Mouse (Mus musculus) MEL (cell line): ENCODE results near the gene Gpt2. TPM values are rescaled to one million over a fixed set of nuclear protein-coding genes. Genes with fewer than 3 reads are reported as not detected.

Experiments used
- DNase-seq: peaks from one replicate; pipeline ENCODE4 v3.0.0; 2011; ENCODE audit warnings: low read depth, low spot score
- H3K27ac ChIP-seq: 2 replicates; pipeline ENCODE4 v1.5.1; 2012; ENCODE audit warnings: low read depth, mild to moderate bottlenecking, control low read depth, low read length, moderate library complexity; ENCODE audit not compliant: control insufficient read depth
- H3K27me3 ChIP-seq, 2 experiments: fragments of 150-350 bp in 1 of 2; sonication (generic) in 1 of 2; 2 replicates each; pipeline ENCODE4 v1.6.1; 2012; ENCODE audit warnings: low read length in 2 of 2, mild to moderate bottlenecking in 2 of 2, improper control_type of control experiment in 1 of 2, moderate library complexity in 1 of 2; ENCODE audit not compliant: insufficient read depth in 2 of 2, control insufficient read depth in 1 of 2
- H3K36me3 ChIP-seq, 2 experiments: 2 replicates each; pipeline ENCODE4 v1.6.1; 2012 to 2014; ENCODE audit warnings: low read length in 2 of 2, improper control_type of control experiment in 1 of 2, inconsistent platforms in 1 of 2, mild to moderate bottlenecking in 1 of 2; ENCODE audit not compliant: insufficient read depth in 2 of 2, control insufficient read depth in 1 of 2
- H3K4me1 ChIP-seq, 2 experiments: fragments of 150-350 bp in 1 of 2; sonication (generic) in 1 of 2; 2 replicates each; pipeline ENCODE4 v1.6.1; 2012; ENCODE audit warnings: low read length in 2 of 2, improper control_type of control experiment in 1 of 2, mild to moderate bottlenecking in 1 of 2; ENCODE audit not compliant: insufficient read depth in 2 of 2, control insufficient read depth in 1 of 2
- H3K4me3 ChIP-seq, 2 experiments: fragments of 150-350 bp in 1 of 2; sonication (generic) in 1 of 2; 2 replicates each; pipeline ENCODE4 v1.5.1; 2012; ENCODE audit warnings: low read depth in 2 of 2, low read length in 2 of 2, mild to moderate bottlenecking in 2 of 2, moderate library complexity in 2 of 2, control low read depth in 1 of 2, improper control_type of control experiment in 1 of 2; ENCODE audit not compliant: control insufficient read depth in 1 of 2, insufficient read depth in 1 of 2
- H3K79me2 ChIP-seq: 2 replicates; pipeline ENCODE4 v1.6.1; 2012; ENCODE audit warnings: mild to moderate bottlenecking, low read length, moderate library complexity; ENCODE audit not compliant: control insufficient read depth, poor library complexity, insufficient read depth
- H3K9ac ChIP-seq: 2 replicates; pipeline ENCODE4 v1.6.1; 2012; ENCODE audit warnings: low read depth, mild to moderate bottlenecking, control low read depth, low read length, moderate library complexity; ENCODE audit not compliant: control insufficient read depth, poor library complexity, severe bottlenecking
- H3K9me3 ChIP-seq: fragments of 150-350 bp; sonication (generic); replicated peaks from 2 replicates; pipeline ENCODE4 v1.6.1; 2012; ENCODE audit warnings: mild to moderate bottlenecking, low read length, improper control_type of control experiment, moderate library complexity; ENCODE audit not compliant: insufficient read depth
- CHD1 ChIP-seq: IDR thresholded peaks from 2 replicates; pipeline ENCODE4 v1.6.1; 2012; ENCODE audit warnings: low read depth, mild to moderate bottlenecking, inconsistent platforms, low read length, improper control_type of control experiment
- CHD2 ChIP-seq: IDR thresholded peaks from 2 replicates; pipeline ENCODE4 v1.6.1; 2011; ENCODE audit warnings: low read length, improper control_type of control experiment
- CTCF ChIP-seq, 3 experiments: IDR thresholded peaks in 2 of 3; conservative IDR thresholded peaks in 1 of 3; 2 replicates each; pipeline ENCODE4 v1.5.1; 2011 to 2012; ENCODE audit warnings: low read length in 3 of 3, low read depth in 2 of 3, mild to moderate bottlenecking in 2 of 3, improper control_type of control experiment in 1 of 3, inconsistent platforms in 1 of 3, mixed read lengths in 1 of 3, moderate library complexity in 1 of 3; ENCODE audit not compliant: control insufficient read depth in 1 of 3, insufficient read depth in 1 of 3, poor library complexity in 1 of 3, severe bottlenecking in 1 of 3
- E2F4 ChIP-seq: IDR thresholded peaks from 2 replicates; pipeline ENCODE4 v1.6.1; 2011; ENCODE audit warnings: low read depth, low read length, improper control_type of control experiment, borderline replicate concordance
- ELF1 ChIP-seq: IDR thresholded peaks from 2 replicates; pipeline ENCODE4 v1.6.1; 2014; ENCODE audit warnings: low read depth, mild to moderate bottlenecking, inconsistent platforms, low read length, improper control_type of control experiment, moderate library complexity
- GABPA ChIP-seq: IDR thresholded peaks from 2 replicates; pipeline ENCODE4 v1.6.1; 2012; ENCODE audit warnings: low read depth, mild to moderate bottlenecking, inconsistent platforms, low read length, improper control_type of control experiment, moderate library complexity
- HCFC1 ChIP-seq: IDR thresholded peaks from 2 replicates; pipeline ENCODE4 v1.6.1; 2012; ENCODE audit warnings: low read depth, mild to moderate bottlenecking, inconsistent platforms, low read length, improper control_type of control experiment, moderate library complexity
- JUND ChIP-seq: IDR thresholded peaks from 2 replicates; pipeline ENCODE4 v1.6.1; 2011; ENCODE audit warnings: low read depth, mild to moderate bottlenecking, improper control_type of control experiment, low read length
- KAT2A ChIP-seq: conservative IDR thresholded peaks from 2 replicates; pipeline ENCODE4 v1.6.1; 2012; ENCODE audit warnings: low read depth, low read length, improper control_type of control experiment, inconsistent platforms
- MEF2A ChIP-seq: IDR thresholded peaks from 2 replicates; pipeline ENCODE4 v1.6.1; 2014; ENCODE audit warnings: low read depth, mild to moderate bottlenecking, inconsistent platforms, low read length, improper control_type of control experiment; ENCODE audit not compliant: poor library complexity, insufficient replicate concordance, severe bottlenecking; ENCODE audit errors: extremely low read depth
- MYC ChIP-seq: IDR thresholded peaks from 2 replicates; pipeline ENCODE4 v1.6.1; 2011; ENCODE audit warnings: low read depth, mild to moderate bottlenecking, low read length, improper control_type of control experiment, moderate library complexity
- NRF1 ChIP-seq: IDR thresholded peaks from 2 replicates; pipeline ENCODE4 v1.6.1; 2014; ENCODE audit warnings: low read depth, mild to moderate bottlenecking, inconsistent platforms, low read length, improper control_type of control experiment, moderate library complexity; ENCODE audit not compliant: poor library complexity, insufficient read depth, severe bottlenecking
- POLR2A ChIP-seq, 2 experiments: IDR thresholded peaks; 2 replicates each; pipeline ENCODE4 v1.6.1; 2011 to 2012; ENCODE audit warnings: low read length in 2 of 2, mild to moderate bottlenecking in 2 of 2, control low read depth in 1 of 2, improper control_type of control experiment in 1 of 2, low read depth in 1 of 2, moderate library complexity in 1 of 2; ENCODE audit not compliant: control insufficient read depth in 1 of 2, insufficient read depth in 1 of 2, poor library complexity in 1 of 2
- POLR2AphosphoS2 ChIP-seq: IDR thresholded peaks from 2 replicates; pipeline ENCODE4 v1.6.1; 2011; ENCODE audit warnings: low read length, improper control_type of control experiment
- RCOR1 ChIP-seq: IDR thresholded peaks from 2 replicates; pipeline ENCODE4 v1.6.1; 2012; ENCODE audit warnings: low read depth, mild to moderate bottlenecking, inconsistent platforms, low read length, improper control_type of control experiment
- SIN3A ChIP-seq: IDR thresholded peaks from 2 replicates; pipeline ENCODE4 v1.6.1; 2012; ENCODE audit warnings: low read length, improper control_type of control experiment, inconsistent platforms
- TAL1 ChIP-seq: IDR thresholded peaks from 2 replicates; pipeline ENCODE4 v1.6.1; 2012; ENCODE audit warnings: mild to moderate bottlenecking, inconsistent platforms, low read length, moderate library complexity, mixed read lengths
- TBP ChIP-seq: IDR thresholded peaks from 2 replicates; pipeline ENCODE4 v1.8.0; 2011; ENCODE audit warnings: low read depth, low read length, improper control_type of control experiment
- TCF12 ChIP-seq: IDR thresholded peaks from 2 replicates; pipeline ENCODE4 v1.6.1; 2014; ENCODE audit warnings: low read depth, mild to moderate bottlenecking, inconsistent platforms, low read length, improper control_type of control experiment, moderate library complexity
- UBTF ChIP-seq: IDR thresholded peaks from 2 replicates; pipeline ENCODE4 v1.6.1; 2012; ENCODE audit warnings: low read depth, mild to moderate bottlenecking, inconsistent platforms, low read length, improper control_type of control experiment, moderate library complexity, borderline replicate concordance; ENCODE audit not compliant: insufficient read depth
- USF1 ChIP-seq: IDR thresholded peaks from 2 replicates; pipeline ENCODE4 v1.6.1; 2014; ENCODE audit warnings: low read depth, mild to moderate bottlenecking, inconsistent platforms, low read length, improper control_type of control experiment, moderate library complexity
- USF2 ChIP-seq, 2 experiments: IDR thresholded peaks; 2 replicates each; pipeline ENCODE4 v1.6.1; 2011 to 2012; ENCODE audit warnings: improper control_type of control experiment in 2 of 2, low read length in 2 of 2, borderline replicate concordance in 1 of 2, inconsistent platforms in 1 of 2, low read depth in 1 of 2, mild to moderate bottlenecking in 1 of 2; ENCODE audit not compliant: insufficient read depth in 1 of 2
- ZC3H11A ChIP-seq: IDR thresholded peaks from 2 replicates; pipeline ENCODE4 v1.6.1; 2012; ENCODE audit warnings: low read depth, mild to moderate bottlenecking, inconsistent platforms, low read length, improper control_type of control experiment
- ZKSCAN1 ChIP-seq: IDR thresholded peaks from 2 replicates; pipeline ENCODE4 v1.6.1; 2012; ENCODE audit warnings: low read depth, mild to moderate bottlenecking, inconsistent platforms, low read length, improper control_type of control experiment, moderate library complexity
- ZNF384 ChIP-seq: IDR thresholded peaks from 2 replicates; pipeline ENCODE4 v1.6.1; 2012; ENCODE audit warnings: low read depth, mild to moderate bottlenecking, inconsistent platforms, low read length, improper control_type of control experiment
- polyA plus RNA-seq, 2 experiments: library from polyadenylated mRNA; stranded (reverse) in 1 of 2; unstranded in 1 of 2; fragments of >175 nt in 1 of 2; fragments of >200 nt in 1 of 2; gene quantifications; 2 replicates each; pipeline versions ENCODE4 v1.2.1 to v1.2.4; 2012; ENCODE audit warnings: low replicate concordance in 2 of 2, low read depth in 1 of 2; ENCODE audit not compliant: insufficient read length in 2 of 2, insufficient read depth in 1 of 2, missing spikeins in 1 of 2
- total RNA-seq: library from RNA; depleted of rRNA; stranded (reverse); fragments of 300-350 nt; gene quantifications from 2 replicates; pipeline ENCODE4 v1.2.3, GENCODE M21; 2012

The Gpt2 gene
- total and polyA plus RNA-seq, 3 experiments, result 10.2 to 25.3 TPM; not detected in 1

DNA sequence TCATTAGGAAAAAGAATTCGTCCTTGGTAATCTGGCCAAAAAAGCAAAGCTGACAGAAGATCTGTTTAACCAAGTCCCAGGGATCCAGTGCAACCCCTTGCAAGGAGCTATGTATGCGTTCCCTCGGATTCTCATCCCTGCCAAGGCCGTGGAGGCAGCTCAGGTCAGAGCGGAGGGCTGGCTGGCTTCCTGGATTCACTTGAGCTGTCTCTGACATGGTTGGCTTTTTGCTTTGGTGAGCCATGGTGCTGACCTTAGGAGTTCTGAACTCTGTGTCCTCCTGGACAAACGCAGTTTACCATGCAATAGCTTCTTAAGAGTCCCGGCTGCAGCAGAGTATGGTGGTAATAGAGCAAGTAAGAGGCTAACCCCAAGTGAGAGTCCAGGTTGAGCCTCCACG is 29.0 kb downstream of the Gpt2 start:
- Histone ChIP-seq H3K79me2 (no peaks in the 10 kb centered on the region), H3K27ac (no peak overlapping the region), H3K4me3 (no peak overlapping the region), H3K9ac (no peak overlapping the region), H3K36me3 (no peaks in the 10 kb centered on the region; a peak in 1 of 4 replicates), H3K27me3 (no peaks in the 10 kb centered on the region), H3K9me3 (no peaks in the 10 kb centered on the region), H3K4me1 (no peaks in the 10 kb centered on the region)
- DNase-seq, result no peak
- TF ChIP-seq ELF1 (no peak), GABPA (no peak), POLR2A (IDR thresholded peaks at IDR 0.05; ENCODE audit: control insufficient read depth in 1 of 2, insufficient read depth in 1 of 2, low read depth in 1 of 2, low read length in 2 of 2, poor library complexity in 1 of 2) (no peak), ZKSCAN1 (no peak), MEF2A (no peak), E2F4 (no peak), ZC3H11A (no peak), SIN3A (no peak), USF2 (IDR thresholded peaks at IDR 0.05; ENCODE audit: borderline replicate concordance in 1 of 2, insufficient read depth in 1 of 2, low read depth in 1 of 2, low read length in 2 of 2) (no peak), CHD2 (no peak), JUND (no peak), RCOR1 (no peak), POLR2AphosphoS2 (no peak), CTCF (IDR thresholded peaks at IDR 0.05 in 2 of 3, conservative IDR thresholded peaks at IDR 0.05 in 1 of 3; ENCODE audit: control insufficient read depth in 1 of 3, insufficient read depth in 1 of 3, low read depth in 2 of 3, low read length in 3 of 3, poor library complexity in 1 of 3, severe bottlenecking in 1 of 3) (no peak), USF1 (no peak), TAL1 (no peak), ZNF384 (no peak), HCFC1 (no peak)

GRCm38 (mm10) chr8:85524086-85524485 is 31.7 kb downstream of the Gpt2 start:
- no peak for DNase-seq
- Histone ChIP-seq H3K9ac (no peak overlapping the region), H3K79me2 (no peaks in the 10 kb centered on the region), H3K27me3 (no peaks in the 10 kb centered on the region), H3K36me3 (no peaks in the 10 kb centered on the region; a peak in 1 of 4 replicates), H3K27ac (no peak overlapping the region), H3K4me1 (no peaks in the 10 kb centered on the region), H3K9me3 (no peaks in the 10 kb centered on the region), H3K4me3 (no peak overlapping the region)
- TF ChIP-seq GABPA (no peak), ZC3H11A (no peak), ZNF384 (no peak), HCFC1 (no peak), UBTF (no peak), CHD2 (no peak), TBP (no peak), CHD1 (no peak), TCF12 (no peak), MEF2A (no peak), KAT2A (no peak), MYC (no peak), POLR2AphosphoS2 (no peak), NRF1 (no peak)
